Mouse (Mus musculus) lung, postnatal 0 days (tissue): Measurements from ENCODE around the gene Jph3.

Experiments used
- CTCF ChIP-seq: IDR thresholded peaks from 2 replicates; pipeline ENCODE4 v1.5.1; 2016; ENCODE audit warnings: antibody characterized with exemption, mild to moderate bottlenecking
- EP300 ChIP-seq: IDR thresholded peaks from 2 replicates; pipeline ENCODE4 v1.6.1; 2016; ENCODE audit warnings: antibody characterized with exemption, mild to moderate bottlenecking, control low read depth

GRCm38 (mm10) chr8:121762999-121763699 is 33.7 kb downstream of the Jph3 start:
- no peak for TF ChIP-seq CTCF
- TF ChIP-seq EP300 = no peak
